Mouse (Mus musculus): ENCODE data around the gene Serpinb3a. TPM values are rescaled to one million over a fixed set of nuclear protein-coding genes. Genes with fewer than 3 reads are reported as not detected.
"Not testable (repeated sequence)": the region's sequence is repeated elsewhere in the genome, so short reads cannot be mapped to it uniquely, and the experiment has no call there.

The Serpinb3a gene
- polyA plus RNA-seq (2012; rRNA removed), result not detected in 2 replicates

GRCm38 (mm10) chr1:107052203-107052602, at the start of gene Serpinb3a:
Serpinb3a (minus strand) TSS chr1:107052303.
- DNase-seq (ENCODE audit: low read depth, low spot score), result no peak
- 79% methylated on average over 1 of the region's 1 CpGs for WGBS

- DNase-seq (ENCODE audit: low read depth, low spot score), result no peak
- 81% methylated on average over 2 of the region's 2 CpGs for WGBS
Measured at GRCm38 (mm10) chr1:107098417-107098816, 46.3 kb upstream of the Serpinb3a start.

- no peak for DNase-seq (ENCODE audit: low read depth, low spot score)
Measured at GRCm38 (mm10) chr1:107083406-107083805, 31.3 kb upstream of the Serpinb3a start, which contains the start of gene Serpinb3d. Serpinb3d (minus strand) TSS chr1:107083506.

- WGBS, result 82% methylated on average over 3 of the region's 3 CpGs
- DNase-seq (ENCODE audit: low read depth, low spot score), result not testable (repeated sequence)
Measured at GRCm38 (mm10) chr1:107034236-107034635, 17.9 kb downstream of the Serpinb3a start.

GRCm38 (mm10) chr1:107025886-107026285, 26.2 kb downstream of the Serpinb3a start:
- WGBS, result 74% methylated on average over 1 of the region's 1 CpGs
- no peak for DNase-seq (ENCODE audit: low read depth, low spot score)

GRCm38 (mm10) chr1:107015210-107015609, 36.9 kb downstream of the Serpinb3a start:
- DNase-seq (ENCODE audit: low read depth, low spot score), result no peak
- 67% methylated on average over 7 of the region's 7 CpGs for WGBS

- 47% methylated on average over 2 of the region's 2 CpGs for WGBS
- no peak for DNase-seq (ENCODE audit: low read depth, low spot score)
Measured at GRCm38 (mm10) chr1:107014530-107014929, 37.6 kb downstream of the Serpinb3a start.

GRCm38 (mm10) chr1:107006316-107006715, 45.8 kb downstream of the Serpinb3a start:
- 28% methylated on average over 3 of the region's 3 CpGs for WGBS
- DNase-seq (ENCODE audit: low read depth, low spot score), result no peak

GRCm38 (mm10) chr1:107001754-107002153, 50.3 kb downstream of the Serpinb3a start:
- 71% methylated on average over 2 of the region's 2 CpGs for WGBS
- no peak for DNase-seq (ENCODE audit: low read depth, low spot score)

GRCm38 (mm10) chr1:107000424-107000823, 51.7 kb downstream of the Serpinb3a start:
- DNase-seq (ENCODE audit: low read depth, low spot score), result no peak
- WGBS, result 61% methylated on average over 13 of the region's 13 CpGs

Other genes starting within 250 kb of the Serpinb3a start
- gene Serpinb5, start 191.1 kb downstream of the Serpinb3a start, polyA plus RNA-seq (2012; rRNA removed), result 0.86 and 1.4 TPM in 2 replicates
- not detected in 2 replicates for gene Serpinb12, start 117.9 kb downstream of the Serpinb3a start, polyA plus RNA-seq (2012; rRNA removed)
- gene Serpinb13, start 71.3 kb downstream of the Serpinb3a start, polyA plus RNA-seq (2012; rRNA removed), result not detected in 2 replicates
- gene Serpinb3d, start 31.2 kb upstream of the Serpinb3a start, polyA plus RNA-seq (2012; rRNA removed), result not detected in 2 replicates
- gene Serpinb3b, start 226.1 kb upstream of the Serpinb3a start, polyA plus RNA-seq (2012; rRNA removed), result not detected in 2 replicates
- not detected in 2 replicates for gene Serpinb3c, start 226.1 kb upstream of the Serpinb3a start, polyA plus RNA-seq (2012; rRNA removed)

Measured in large intestine, adult 2 months (tissue).